Mouse (Mus musculus) monocyte, adult 2 months (primary cell): Measurements from ENCODE around the gene Pebp1.
A peak's percentile ranks its signal among the peaks of the same experiment; 100 is the strongest.
"Not testable (repeated sequence)": the region's sequence is repeated elsewhere in the genome, so short reads cannot be mapped to it uniquely, and the experiment has no call there.

Experiments used
- DNase-seq, 2 experiments: peaks; one replicate each; pipeline ENCODE4 v3.0.0; 2022; ENCODE audit warnings: low spot score in 2 of 2, low read depth in 1 of 2

Pebp1 gene

DNA sequence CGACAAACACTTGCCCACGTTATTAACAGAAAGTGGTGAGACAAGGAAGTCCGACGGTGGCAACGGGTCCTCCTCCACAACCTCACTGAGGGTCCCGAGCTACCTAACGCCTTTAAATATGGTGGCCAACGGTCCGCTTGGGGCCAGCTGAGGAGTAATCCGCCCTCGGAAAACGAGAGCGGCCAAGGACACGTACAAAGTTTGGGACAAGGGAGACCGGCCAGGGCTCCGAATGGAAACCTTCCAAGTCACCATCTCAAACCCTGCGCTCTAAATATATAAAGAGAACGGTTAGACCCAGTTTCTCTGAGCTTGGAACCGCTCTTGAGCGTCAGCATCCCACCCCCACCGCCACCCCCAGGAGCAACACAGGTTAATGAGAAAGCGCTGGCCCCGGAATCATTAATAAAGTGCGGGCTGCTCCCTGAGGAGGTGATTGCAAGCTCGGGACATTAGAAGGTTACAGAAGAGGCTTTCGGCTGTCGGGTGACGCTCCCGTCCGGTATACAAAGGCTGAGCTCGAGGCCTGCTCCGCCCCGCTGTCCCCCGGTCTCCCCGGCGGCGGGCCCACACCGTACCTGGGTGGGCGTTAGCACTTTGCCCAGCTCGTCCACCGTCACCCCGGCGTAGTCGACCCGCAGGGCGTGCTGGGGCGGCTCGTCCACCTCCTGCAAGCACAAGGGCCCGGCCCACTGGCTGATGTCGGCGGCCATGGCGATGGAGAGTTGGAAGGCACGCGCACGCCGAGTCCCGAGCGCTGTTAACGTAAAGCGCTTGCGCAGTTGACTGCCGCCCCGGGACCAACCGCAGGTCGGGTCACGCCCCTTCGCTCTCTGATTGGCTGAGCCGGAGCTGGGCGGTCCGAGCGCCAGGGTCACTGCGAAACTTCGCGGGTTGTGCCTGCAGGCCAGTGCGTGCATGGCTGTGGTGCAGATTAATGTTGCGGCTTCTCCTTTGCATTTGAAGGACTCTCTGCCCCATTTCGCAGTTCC, at the start of gene Pebp1:
Gene Pebp1 (minus strand): TSS at position 795 of the 992 bp plus-strand sequence.
- DNase-seq, result peak; percentile 81 to 90

GRCm38 (mm10) chr5:117330457-117330856, 43.0 kb upstream of the Pebp1 start:
- no peak for DNase-seq

- no peak for DNase-seq
These were observed 39.0 kb upstream of the Pebp1 start for GRCm38 (mm10) chr5:117326408-117326807.

- no peak for DNase-seq
These were observed 36.3 kb upstream of the Pebp1 start for GRCm38 (mm10) chr5:117323751-117324150.

- peak in 1 of 2 experiments; percentile 44 for DNase-seq
These were observed 31.6 kb upstream of the Pebp1 start, which contains the start of gene Vsig10 for GRCm38 (mm10) chr5:117318741-117319629. TSS of gene Vsig10 (plus strand) at chr5:117319083.

- no peak for DNase-seq
These were observed 27.4 kb upstream of the Pebp1 start for GRCm38 (mm10) chr5:117314587-117315428.

DNA sequence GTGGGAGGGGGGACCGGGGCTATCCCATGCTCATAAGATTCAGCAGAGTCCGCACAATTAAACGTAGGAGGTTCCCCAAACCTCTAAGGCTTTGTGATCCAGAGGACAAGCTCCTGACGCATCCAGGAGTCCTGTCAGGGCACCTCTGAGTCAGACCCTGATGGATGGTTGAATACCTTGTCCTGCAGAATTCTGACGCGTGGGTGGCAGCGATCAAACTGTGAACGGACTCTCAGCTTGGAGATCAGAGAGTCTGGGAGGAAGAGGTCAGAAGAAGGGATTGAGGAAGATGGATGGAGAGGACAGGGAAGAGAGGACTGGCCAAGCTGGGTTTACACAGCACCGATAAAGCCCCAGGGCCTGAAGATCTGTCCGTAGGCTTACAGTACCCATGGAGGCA, 26.5 kb upstream of the Pebp1 start:
- DNase-seq, result no peak

- DNase-seq, result no peak
These were observed 26.0 kb upstream of the Pebp1 start for GRCm38 (mm10) chr5:117313420-117313819.

DNA sequence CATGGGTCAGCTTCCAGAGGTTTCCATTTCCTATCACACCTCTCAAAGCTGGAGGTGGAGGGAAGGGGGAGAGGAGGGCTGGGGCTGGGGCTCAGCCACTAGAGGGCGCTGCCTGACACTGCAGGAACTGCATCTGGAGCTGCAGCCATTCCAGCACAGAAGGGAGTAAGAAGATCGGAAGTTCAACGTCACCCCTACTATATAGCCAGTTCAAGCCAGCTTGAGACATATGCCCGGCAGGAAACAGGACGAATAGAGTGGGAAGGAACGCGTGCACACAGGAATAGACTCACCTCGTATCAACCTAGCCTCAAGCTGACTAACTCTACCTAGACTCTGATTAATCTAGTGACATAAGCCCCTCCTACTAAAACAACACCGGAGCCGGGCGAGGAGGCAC, 20.3 kb upstream of the Pebp1 start:
- peak; percentile 17 to 53 for DNase-seq

DNA sequence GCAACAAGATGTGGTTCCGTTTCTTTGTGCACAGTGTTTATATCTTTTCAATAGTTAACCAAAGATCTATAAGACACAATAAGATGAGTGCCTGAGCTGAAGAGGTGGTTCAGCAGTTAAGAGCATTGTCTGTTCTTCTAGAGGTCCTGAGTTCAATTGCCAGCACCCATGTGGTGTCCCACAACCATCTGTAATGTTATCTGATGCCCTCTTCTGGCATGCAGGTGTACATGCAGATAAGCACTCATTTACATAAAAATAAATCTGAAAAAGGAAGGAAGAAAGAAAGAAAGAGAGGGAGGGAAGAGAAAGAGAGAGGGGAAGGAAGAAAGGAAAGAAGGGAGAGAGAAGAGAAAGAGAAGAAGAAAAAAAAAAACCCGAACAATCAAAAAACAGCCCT, 19.4 kb upstream of the Pebp1 start:
- DNase-seq, result no peak

DNA sequence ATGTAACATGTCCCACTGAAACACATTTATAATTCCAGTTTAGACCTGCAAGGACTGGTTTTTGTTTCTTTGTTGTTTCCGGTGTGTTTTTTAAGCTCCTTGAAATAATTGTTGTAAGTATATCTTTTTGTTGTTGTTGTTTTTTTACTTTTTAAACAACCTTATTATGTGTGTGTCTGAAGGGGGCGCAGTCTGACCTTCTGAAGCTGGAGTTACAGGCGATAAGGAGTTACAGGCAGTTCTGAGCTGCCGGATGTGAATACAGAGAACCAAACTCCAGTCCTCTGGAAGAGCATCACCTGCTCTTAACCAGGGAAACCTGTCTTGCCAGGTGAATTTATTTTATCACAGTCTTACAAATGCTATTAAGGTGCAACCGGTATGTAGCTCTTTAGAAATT, 18.3 kb upstream of the Pebp1 start:
- no peak for DNase-seq

- DNase-seq, result peak; percentile 13 to 38
These were observed 17.5 kb upstream of the Pebp1 start for GRCm38 (mm10) chr5:117304947-117305346.

DNA sequence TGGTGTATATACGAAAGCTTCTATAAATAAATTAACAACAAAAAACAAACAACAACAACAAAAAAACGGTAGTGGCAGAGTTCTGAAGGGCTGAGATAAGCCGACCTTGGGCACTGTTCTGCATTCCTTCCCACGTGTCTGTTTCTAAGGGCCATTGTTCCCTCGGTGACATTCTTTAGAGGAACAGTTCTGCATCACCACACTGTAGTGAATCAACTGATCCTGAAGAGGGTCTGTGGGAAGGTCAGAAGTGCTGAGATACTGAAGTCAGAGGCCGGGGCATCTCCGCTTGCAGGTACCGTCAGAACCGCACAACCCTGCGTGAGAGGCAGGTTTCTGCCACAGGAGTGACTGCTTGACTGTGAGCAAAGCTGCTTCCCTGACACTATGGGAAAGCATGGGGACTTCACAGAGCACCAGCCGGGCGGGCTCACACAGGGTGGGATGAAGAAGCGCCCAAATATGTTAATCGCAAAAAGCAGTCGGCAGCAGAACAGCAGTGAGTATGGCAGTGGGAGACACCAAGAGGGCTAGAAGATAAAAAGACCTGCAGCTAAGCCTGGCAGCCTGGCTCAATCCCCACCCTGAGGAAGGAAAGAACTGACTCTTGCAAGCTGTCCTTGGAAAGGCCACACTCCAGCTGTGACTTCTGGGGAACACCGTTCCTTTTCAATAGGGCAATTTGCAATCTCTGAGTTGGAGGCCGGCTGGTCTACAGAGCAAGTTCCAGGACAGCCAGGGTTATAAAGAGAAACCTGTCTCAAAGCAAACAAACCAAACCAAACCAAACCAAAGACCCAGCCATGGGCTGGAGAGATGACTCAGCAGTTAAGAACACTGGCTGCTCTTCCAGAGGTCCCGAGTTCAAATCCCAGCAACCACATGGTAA, 16.5 kb upstream of the Pebp1 start:
- DNase-seq, result no peak

GRCm38 (mm10) chr5:117302899-117303298, 15.5 kb upstream of the Pebp1 start:
- DNase-seq, result no peak

DNA sequence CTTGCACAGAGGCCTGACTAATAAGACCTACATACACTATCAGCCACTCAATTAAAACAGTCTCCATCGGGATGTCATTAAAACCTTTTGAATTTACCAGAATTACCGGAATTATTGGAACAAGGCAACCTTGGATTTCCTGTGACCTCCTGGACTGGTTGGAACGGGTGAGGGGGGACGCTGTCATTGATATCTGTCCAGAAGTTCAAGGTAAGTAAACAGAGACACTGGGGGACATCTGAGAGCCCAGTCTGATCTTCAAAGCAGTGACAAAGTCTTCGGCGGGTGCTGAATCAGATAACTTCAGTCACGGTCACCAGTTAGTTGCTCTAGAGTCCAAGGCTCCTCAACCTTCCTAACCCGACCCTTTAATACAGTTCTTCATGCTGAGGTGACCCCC, 7.6 kb upstream of the Pebp1 start:
- DNase-seq, result no peak

GRCm38 (mm10) chr5:117293776-117294175, 6.4 kb upstream of the Pebp1 start:
- not testable (repeated sequence) for DNase-seq

DNA sequence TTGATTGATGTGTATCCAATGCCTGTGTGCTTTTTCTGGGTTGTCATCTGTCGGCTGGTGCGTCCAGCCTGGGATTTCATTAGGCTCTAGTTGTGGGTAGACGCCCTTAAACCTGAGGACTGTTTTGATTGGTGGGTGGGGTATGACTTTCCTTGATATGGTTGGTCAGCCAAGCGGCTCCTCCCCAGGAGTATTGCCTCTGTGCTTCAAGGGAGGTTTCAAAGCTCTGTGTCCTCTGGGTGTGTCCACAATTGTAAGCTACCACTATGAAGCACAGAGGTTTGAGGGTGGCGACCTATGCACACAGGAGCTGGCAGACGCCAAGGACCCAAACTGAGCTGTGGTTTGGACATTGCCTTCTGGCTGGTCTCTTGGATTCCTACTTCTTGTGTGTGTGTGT, 5.1 kb upstream of the Pebp1 start:
- no peak for DNase-seq

DNA sequence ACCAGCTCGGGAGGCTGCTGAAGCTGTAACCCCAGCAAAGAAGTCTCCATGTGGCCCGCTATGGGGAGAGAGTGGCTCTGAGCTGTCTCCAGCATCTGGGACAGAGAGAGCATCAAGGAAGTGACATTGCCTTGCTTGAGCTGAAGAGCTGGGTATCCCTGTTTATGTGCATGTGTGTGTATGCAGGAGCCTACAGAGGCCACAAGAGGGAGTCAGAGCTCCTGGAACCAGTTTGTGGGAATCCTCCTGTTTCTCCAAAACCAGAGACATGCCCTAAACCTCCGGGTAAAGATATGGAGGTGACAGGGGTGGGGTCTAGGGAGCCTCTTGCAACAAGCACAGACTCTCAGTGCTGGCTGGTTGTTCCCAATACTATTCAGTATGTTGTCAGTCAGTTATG, 3.9 kb upstream of the Pebp1 start:
- DNase-seq, result no peak

- DNase-seq, result no peak
These were observed 2.7 kb upstream of the Pebp1 start for GRCm38 (mm10) chr5:117290081-117290480.

DNA sequence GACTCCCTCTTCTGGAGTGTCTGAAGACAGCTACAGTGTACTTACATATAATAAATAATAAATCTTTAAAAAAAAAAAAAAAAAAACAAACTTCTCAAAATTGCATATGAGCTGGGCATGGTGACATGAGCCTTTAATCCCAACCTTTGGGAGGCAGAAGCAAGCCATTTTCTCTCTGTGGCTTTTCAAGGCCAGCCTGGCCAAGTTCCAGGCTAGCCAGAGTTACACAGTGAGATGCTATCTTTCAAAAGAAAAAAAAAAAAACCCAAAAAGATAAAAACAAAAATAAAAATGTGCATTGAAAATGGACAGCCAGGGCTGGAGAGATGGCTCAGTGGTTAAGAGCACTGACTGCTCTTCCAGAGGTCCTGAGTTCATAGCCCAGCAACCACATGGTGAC, 2.2 kb upstream of the Pebp1 start:
- no peak for DNase-seq
